Mouse (Mus musculus) cerebellum, adult 2 months (tissue): ENCODE measurements around the gene Slc39a10.

Experiments
- CTCF ChIP-seq: fragments of 200-500 bp; IDR thresholded peaks from 2 replicates; pipeline ENCODE4 v1.5.1; 2011; ENCODE audit warnings: low read depth, mild to moderate bottlenecking, control low read depth, low read length, moderate library complexity, borderline replicate concordance; ENCODE audit not compliant: insufficient read depth
- POLR2A ChIP-seq: fragments of 200-500 bp; IDR thresholded peaks from 2 replicates; pipeline ENCODE4 v1.6.1; 2011; ENCODE audit warnings: low read length, control low read depth, borderline replicate concordance; ENCODE audit not compliant: insufficient read depth

- no peak for TF ChIP-seq CTCF
- TF ChIP-seq POLR2A = no peak
Observed at GRCm38 (mm10) chr1:46892752-46893151, at the start of gene Slc39a10.
